Mouse (Mus musculus) brown adipose tissue, adult 24 weeks (tissue): Measurements from ENCODE around the gene Nrde2. TPM values are rescaled to one million over a fixed set of nuclear protein-coding genes. Genes with fewer than 3 reads are reported as not detected.

Source experiments
- H3K27ac ChIP-seq: fragments of 200-500 bp; replicated peaks from 2 replicates; pipeline ENCODE4 v1.5.1; 2012; ENCODE audit warnings: low read depth, mild to moderate bottlenecking, low read length
- H3K4me1 ChIP-seq: fragments of 200-500 bp; 2 replicates; pipeline ENCODE4 v1.6.1; 2012; ENCODE audit warnings: low read length, mixed read lengths; ENCODE audit not compliant: control insufficient read depth, insufficient read depth, insufficient read length
- H3K4me3 ChIP-seq: fragments of 200-500 bp; 2 replicates; pipeline ENCODE4 v1.5.1; 2012; ENCODE audit warnings: low read depth, mild to moderate bottlenecking, low read length, moderate library complexity; ENCODE audit not compliant: insufficient read depth
- polyA plus RNA-seq: library from polyadenylated mRNA; stranded (reverse); fragments of >200 nt; gene quantifications from 2 replicates; pipeline ENCODE4 v1.2.4, GENCODE M21; 2012; ENCODE audit not compliant: missing spikeins, insufficient read depth, insufficient read length

Gene Nrde2
- polyA plus RNA-seq, 1 experiment = 3.0 TPM

DNA sequence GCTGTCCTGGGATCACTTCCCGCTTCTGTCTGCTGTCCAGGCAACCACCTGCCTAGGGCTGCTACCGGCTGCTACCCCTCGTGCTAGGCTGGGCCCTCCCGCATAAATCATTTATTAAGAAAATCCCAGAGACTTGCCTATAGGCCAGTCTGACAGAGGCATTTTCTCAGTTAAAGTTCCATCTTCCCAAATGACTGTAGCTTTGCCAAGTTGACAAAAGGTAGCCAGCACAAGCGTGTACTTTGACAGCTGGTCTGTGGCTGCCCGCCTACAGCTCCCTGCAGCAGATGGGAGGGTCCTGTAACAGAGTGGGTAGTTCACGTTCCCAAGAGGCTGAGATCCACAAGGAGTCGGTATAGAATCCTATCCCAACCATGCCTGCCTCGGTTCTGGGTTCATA lies 36.0 kb downstream of the Nrde2 start:
- no peak overlapping the region for H3K4me3 ChIP-seq
- no peak overlapping the region for H3K27ac ChIP-seq
- peaks cover 8% of the 10 kb centered on the region for H3K4me1 ChIP-seq

DNA sequence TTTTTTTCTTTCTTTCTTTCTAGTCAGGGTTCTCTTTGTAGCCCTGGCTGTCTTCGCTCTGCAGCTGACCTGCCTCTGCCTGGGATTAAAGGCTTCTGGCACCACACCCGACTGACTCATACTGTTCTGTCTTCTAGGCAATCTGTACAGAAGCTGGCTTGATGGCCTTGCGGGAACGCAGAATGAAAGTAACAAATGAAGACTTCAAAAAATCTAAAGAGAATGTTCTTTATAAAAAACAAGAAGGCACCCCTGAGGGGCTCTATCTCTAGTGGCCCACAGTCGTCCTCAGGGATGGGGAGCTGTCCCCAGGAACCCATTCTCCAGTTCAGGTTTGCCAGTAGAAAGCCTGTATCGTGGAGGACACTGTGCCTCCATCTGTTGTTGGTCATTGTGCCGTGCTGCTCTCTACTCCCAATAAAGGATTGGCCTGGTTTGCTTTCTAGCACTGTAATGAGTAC lies 36.5 kb downstream of the Nrde2 start:
- peaks cover 4% of the 10 kb centered on the region for H3K4me1 ChIP-seq
- no peak overlapping the region for H3K4me3 ChIP-seq
- no peak overlapping the region for H3K27ac ChIP-seq

DNA sequence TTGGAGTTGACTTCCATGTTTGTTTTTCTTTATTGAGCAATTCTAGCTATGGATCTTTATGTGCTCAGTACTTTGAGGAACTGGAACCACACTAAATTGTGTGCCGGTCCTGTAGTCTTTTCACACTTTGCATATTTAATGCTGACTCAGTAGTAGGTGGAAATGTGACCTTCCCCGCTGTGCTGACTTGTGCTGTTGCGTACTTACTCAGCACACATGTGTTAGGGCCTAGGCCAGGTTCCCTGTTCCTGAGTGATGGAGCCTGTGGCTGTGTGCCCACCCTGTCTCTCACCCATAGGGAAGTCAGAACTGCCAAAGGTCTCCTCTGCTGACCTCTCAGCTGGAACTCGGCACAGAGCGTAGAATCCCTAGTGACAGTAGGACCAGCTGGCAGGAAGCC lies 43.5 kb downstream of the Nrde2 start:
- Histone ChIP-seq H3K4me3 (no peak overlapping the region), H3K27ac (no peak overlapping the region), H3K4me1 (peaks cover 7% of the 10 kb centered on the region; the same call in 1 of the 2 replicates)

- Histone ChIP-seq H3K4me3 (peak within 1 kb of the TSS; percentile 98), H3K4me1 (peaks cover 7% of the 10 kb centered on the region; the same call in 1 of the 2 replicates), H3K27ac (peak within 1 kb of the TSS; percentile 94)
Observed at GRCm38 (mm10) chr12:100109986-100110696, 49.3 kb downstream of the Nrde2 start, which contains the start of gene Psmc1. TSS of gene Psmc1 (plus strand) at chr12:100110154.

DNA sequence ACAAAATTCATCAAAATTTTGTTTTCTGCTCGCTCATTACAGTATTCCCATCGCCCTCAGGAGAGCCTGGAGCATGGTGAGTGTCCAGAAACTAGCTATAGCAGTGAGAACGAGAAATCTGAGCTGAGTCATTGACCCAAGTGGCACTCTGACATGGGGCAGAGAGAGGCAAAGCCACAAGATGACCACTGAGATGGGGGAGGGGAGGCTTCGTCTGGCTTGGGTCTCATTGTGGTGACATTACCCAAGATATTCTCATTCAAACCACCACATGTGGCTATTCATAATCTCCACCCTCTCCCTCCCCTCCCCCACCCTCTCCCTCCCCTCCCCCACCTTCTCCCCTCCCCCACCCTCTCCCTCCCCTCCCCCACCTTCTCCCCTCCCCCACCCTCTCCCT lies 52.0 kb downstream of the Nrde2 start:
- H3K4me1 ChIP-seq = peaks cover 7% of the 10 kb centered on the region; the same call in 1 of the 2 replicates
- no peak overlapping the region for H3K27ac ChIP-seq
- H3K4me3 ChIP-seq = no peak overlapping the region

DNA sequence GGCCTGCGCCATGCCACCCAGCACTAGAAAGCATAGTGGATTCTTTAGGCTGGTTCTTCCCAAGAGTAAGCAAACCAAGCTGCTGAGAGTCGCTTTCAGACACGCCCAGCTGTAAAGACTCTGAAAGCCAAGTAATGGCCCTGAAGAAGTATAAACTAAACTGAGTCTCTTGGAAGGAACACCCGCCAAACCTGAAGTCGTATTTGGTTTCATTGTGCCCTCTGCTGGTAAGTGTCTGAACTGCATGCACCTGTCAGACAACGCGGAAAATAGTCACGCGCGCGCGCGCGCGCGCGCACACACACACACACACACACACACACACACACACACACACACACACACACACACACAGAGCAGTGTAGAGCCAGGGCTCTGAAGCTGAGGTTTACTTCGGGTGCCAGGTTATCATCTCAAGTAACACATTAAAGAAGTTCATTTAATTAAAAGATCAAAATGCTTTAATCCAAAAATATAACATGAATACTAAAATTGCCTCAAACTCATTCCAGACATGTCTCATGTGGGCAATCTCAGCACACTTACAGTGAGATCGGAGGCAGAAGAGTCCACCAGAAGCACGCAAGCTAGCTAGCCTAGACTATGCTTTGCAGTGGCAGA lies 53.1 kb downstream of the Nrde2 start:
- H3K4me3 ChIP-seq = no peak overlapping the region

GRCm38 (mm10) chr12:100104530-100104929 lies 54.9 kb downstream of the Nrde2 start:
- H3K27ac ChIP-seq = no peak overlapping the region

More for the DNA sequence above, 53.1 kb downstream of the Nrde2 start:
- H3K27ac ChIP-seq = no peak overlapping the region
- peaks cover 3% of the 10 kb centered on the region; the same call in 1 of the 2 replicates for H3K4me1 ChIP-seq

GRCm38 (mm10) chr12:100101651-100102050 lies 57.8 kb downstream of the Nrde2 start:
- H3K4me3 ChIP-seq = no peak overlapping the region
- no peaks in the 10 kb centered on the region for H3K4me1 ChIP-seq
- no peak overlapping the region for H3K27ac ChIP-seq

More at GRCm38 (mm10) chr12:100104530-100104929, 54.9 kb downstream of the Nrde2 start:
- no peak overlapping the region for H3K4me3 ChIP-seq
- H3K4me1 ChIP-seq = no peaks in the 10 kb centered on the region

- Histone ChIP-seq H3K4me1 (no peaks in the 10 kb centered on the region), H3K4me3 (no peak overlapping the region), H3K27ac (no peak overlapping the region)
Observed at GRCm38 (mm10) chr12:100100707-100101030, 58.8 kb downstream of the Nrde2 start.

DNA sequence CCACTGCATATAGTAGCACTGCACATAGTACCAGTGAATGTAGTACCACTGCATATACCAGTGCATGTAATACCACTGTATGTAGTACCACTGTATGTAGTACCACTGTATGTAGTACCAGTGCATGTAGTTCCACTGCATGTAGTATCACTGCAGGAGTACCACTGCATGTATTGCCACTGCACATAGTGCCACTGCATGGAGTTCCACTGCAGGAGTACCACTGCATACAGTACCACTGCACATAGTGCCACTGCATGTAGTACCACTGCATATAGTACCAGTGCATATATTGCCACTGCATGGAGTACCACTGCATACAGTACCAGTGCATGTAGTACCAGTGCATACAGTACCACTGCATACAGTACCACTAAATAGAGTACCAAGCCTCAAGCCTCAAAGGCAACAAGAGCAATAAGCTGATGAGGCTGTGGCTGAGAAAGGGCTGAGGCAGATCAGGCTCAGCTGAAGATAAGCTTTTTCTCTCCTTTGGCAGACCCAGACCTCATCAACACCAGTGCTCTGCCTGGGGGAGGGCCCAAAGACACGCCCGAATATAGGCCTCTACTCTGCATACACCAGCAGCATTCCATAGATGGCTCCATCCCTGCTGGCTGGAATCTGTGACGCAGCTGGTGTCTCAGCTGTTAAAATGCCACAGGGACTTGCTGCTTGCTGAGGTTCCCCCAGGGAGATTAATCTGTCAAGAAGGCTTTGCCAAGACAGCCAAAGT lies 59.3 kb downstream of the Nrde2 start:
- Histone ChIP-seq H3K27ac (no peak overlapping the region), H3K4me1 (no peaks in the 10 kb centered on the region), H3K4me3 (no peak overlapping the region)

DNA sequence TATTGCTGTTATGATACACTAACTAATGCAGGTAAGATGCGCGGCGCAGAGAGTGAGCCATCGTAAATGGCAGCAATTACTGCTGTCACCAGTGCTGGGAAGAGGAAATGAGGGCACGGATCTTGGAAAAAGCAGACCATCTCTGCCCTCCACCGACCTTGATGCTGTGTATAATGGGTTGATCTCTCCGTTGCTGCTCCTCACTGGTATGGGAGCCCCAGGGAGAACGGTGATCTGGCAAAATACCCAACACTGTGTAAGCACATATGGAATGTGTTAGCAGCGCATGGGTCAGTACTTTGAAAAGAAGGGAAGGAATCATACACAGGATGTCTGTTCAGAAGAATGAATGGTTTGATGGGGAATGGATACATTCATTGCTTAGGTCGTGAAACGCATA lies 66.4 kb downstream of the Nrde2 start:
- Histone ChIP-seq H3K4me1 (peaks cover 4% of the 10 kb centered on the region; the same call in 1 of the 2 replicates), H3K27ac (no peak overlapping the region), H3K4me3 (no peak overlapping the region)

GRCm38 (mm10) chr12:100090750-100091149 lies 68.7 kb downstream of the Nrde2 start:
- H3K4me1 ChIP-seq = peaks cover 5% of the 10 kb centered on the region; the same call in 1 of the 2 replicates
- no peak overlapping the region for H3K4me3 ChIP-seq
- H3K27ac ChIP-seq = no peak overlapping the region

DNA sequence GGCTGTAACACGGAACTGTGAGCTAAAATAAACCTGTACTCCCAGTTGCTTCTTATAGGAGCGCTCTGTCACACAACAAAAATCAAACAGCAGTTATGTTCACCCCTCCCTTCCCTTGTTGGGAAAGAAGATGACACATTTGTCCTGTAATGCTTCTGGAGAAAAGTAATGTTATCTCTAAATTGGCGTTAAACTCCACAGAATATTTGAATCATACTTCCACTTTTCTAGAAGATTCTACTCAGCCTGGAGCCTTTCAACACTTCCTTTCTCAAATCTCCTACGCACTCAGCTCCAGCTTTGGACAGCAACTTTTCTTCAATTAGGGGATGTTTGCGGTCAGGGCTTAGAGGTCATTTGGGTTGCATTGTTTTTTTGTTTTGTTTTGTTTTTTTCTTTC lies 70.2 kb downstream of the Nrde2 start:
- Histone ChIP-seq H3K4me1 (peaks cover 11% of the 10 kb centered on the region), H3K4me3 (no peak overlapping the region), H3K27ac (peak overlapping the region; percentile 45)

GRCm38 (mm10) chr12:100088026-100088425 lies 71.4 kb downstream of the Nrde2 start:
- Histone ChIP-seq H3K27ac (no peak overlapping the region), H3K4me3 (no peak overlapping the region), H3K4me1 (peaks cover 12% of the 10 kb centered on the region)

GRCm38 (mm10) chr12:100079636-100080286 lies 79.7 kb downstream of the Nrde2 start:
- H3K4me1 ChIP-seq = peaks cover 6% of the 10 kb centered on the region; the same call in 1 of the 2 replicates
- H3K27ac ChIP-seq = no peak overlapping the region
- H3K4me3 ChIP-seq = no peak overlapping the region
